Comparison of ENCODE assay signal across 20 mouse cellular contexts in the genomic region with DNA sequence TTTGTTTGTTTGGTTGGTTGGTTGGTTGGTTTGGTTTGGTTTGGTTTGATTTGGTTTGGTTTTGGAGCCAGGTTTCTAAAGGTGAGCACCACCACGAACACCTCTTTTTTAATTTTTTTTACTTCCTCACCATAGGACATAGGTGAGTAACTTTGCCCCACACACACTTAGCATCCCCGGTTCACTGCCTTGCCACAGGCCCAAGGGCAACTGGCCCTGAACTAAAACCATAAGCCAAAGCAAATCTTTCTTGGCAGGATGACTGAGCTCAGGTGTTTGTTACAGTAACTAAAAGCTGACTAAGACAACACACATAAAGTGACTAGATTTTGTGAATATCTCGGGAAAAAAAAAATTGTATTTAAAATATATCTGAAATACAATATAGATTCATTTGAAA. TPM values are rescaled to one million over a fixed set of nuclear protein-coding genes. Genes with fewer than 3 reads are reported as not detected.
DNase-seq lines count a peak whose midpoint lies in the region; ATAC-seq lines count a peak whose summit lies in the region.
"Had no signal": no experiment of that assay in that cellular context is flagged by ENCODE, and none has a peak within 500 bp of the region (broad histone marks: within the 10 kb centered on the region; RNA-seq: fewer than 3 reads in every experiment).

No protein-coding gene starts in this region.

- WGBS in kidney, embryonic 14.5 days, result 67% methylated on average over 3 of the region's 3 CpGs
- 75% methylated on average over 3 of the region's 3 CpGs for WGBS in kidney, embryonic 15.5 days

- H3K9ac ChIP-seq in kidney, embryonic 14.5 days (ENCODE audit: low read depth, low read length), result no peak overlapping the region
- H3K9ac ChIP-seq in kidney, embryonic 15.5 days, result no peak overlapping the region
- H3K9ac ChIP-seq: embryonic facial prominence, embryonic 12.5 days; forebrain, embryonic 13.5 days; forebrain, postnatal 0 days; heart, embryonic 13.5 days; hindbrain, embryonic 15.5 days had no signal

- no peak overlapping the region for H3K4me3 ChIP-seq in kidney, embryonic 14.5 days (ENCODE audit: low read length)
- H3K4me3 ChIP-seq in kidney, embryonic 15.5 days (replicated peaks), result no peak overlapping the region
- H3K4me3 ChIP-seq: embryonic facial prominence, embryonic 12.5 days; forebrain, embryonic 13.5 days; heart, embryonic 13.5 days; hindbrain, embryonic 15.5 days had no signal

- no peaks in the 10 kb centered on the region for H3K36me3 ChIP-seq in kidney, embryonic 14.5 days (ENCODE audit: control insufficient read depth, insufficient read depth, low read length)
- no peaks in the 10 kb centered on the region for H3K36me3 ChIP-seq in kidney, embryonic 15.5 days
- H3K36me3 ChIP-seq: embryonic facial prominence, embryonic 12.5 days; G1E; heart, embryonic 13.5 days; hindbrain, embryonic 15.5 days had no signal

- H3K9me3 ChIP-seq in kidney, embryonic 14.5 days (ENCODE audit: control insufficient read depth, low read length), result no peaks in the 10 kb centered on the region
- H3K9me3 ChIP-seq in kidney, embryonic 15.5 days (replicated peaks), result no peaks in the 10 kb centered on the region
- H3K9me3 ChIP-seq: embryonic facial prominence, embryonic 12.5 days; forebrain, embryonic 13.5 days; G1E; heart, embryonic 13.5 days; hindbrain, embryonic 15.5 days had no signal

- no peaks in the 10 kb centered on the region for H3K4me1 ChIP-seq in kidney, embryonic 14.5 days (ENCODE audit: control insufficient read depth, insufficient read depth, low read length)
- peaks cover 8% of the 10 kb centered on the region for H3K4me1 ChIP-seq in kidney, embryonic 15.5 days
- H3K4me1 ChIP-seq: embryonic facial prominence, embryonic 12.5 days had no signal

- peak; percentile 67 for DNase-seq in kidney, adult 11 months
- peak; percentile 33 to 66 for DNase-seq in kidney, postnatal 25 days
- peak; percentile 46 to 55 for DNase-seq in B cell, adult 2 months
- no peak for DNase-seq in cerebellum, adult 9-10 months
- DNase-seq: adrenal gland, adult 8-10 months; adrenal gland, postnatal 36 days; cerebellum, adult 11 months; cerebellum, adult 8-10 months; cerebellum, postnatal 25 days; forebrain, postnatal 0 days; gastrocnemius, postnatal 14 days; heart, postnatal 36 days had no signal

- H3K27ac ChIP-seq in kidney, embryonic 14.5 days (ENCODE audit: low read depth, low read length), result no peak overlapping the region
- no peak overlapping the region for H3K27ac ChIP-seq in kidney, embryonic 15.5 days
- H3K27ac ChIP-seq: embryonic facial prominence, embryonic 12.5 days; forebrain, embryonic 13.5 days; heart, embryonic 13.5 days; hindbrain, embryonic 15.5 days had no signal

- H3K27me3 ChIP-seq in kidney, embryonic 14.5 days (ENCODE audit: control insufficient read depth, insufficient read depth, low read length), result no peaks in the 10 kb centered on the region
- 0 out of 2 replicates have a peak, but pooled peaks cover 3% of the 10 kb centered on the region for H3K27me3 ChIP-seq in kidney, embryonic 15.5 days
- H3K27me3 ChIP-seq: embryonic facial prominence, embryonic 12.5 days; forebrain, embryonic 13.5 days; heart, embryonic 13.5 days; hindbrain, embryonic 15.5 days had no signal

- no peak for ATAC-seq in kidney, embryonic 14.5 days (ENCODE audit: low FRiP score, low TSS enrichment)
- ATAC-seq in kidney, embryonic 15.5 days (replicated peaks; ENCODE audit: low FRiP score), result no peak
- no peak for ATAC-seq in cerebellum, adult (ENCODE audit: insufficient number of reproducible peaks, low FRiP score, low TSS enrichment)
- ATAC-seq: forebrain, embryonic 13.5 days; forebrain, postnatal 0 days had no signal

- H3K4me2 ChIP-seq in kidney, embryonic 14.5 days (replicated peaks; ENCODE audit: low read depth, low read length), result no peak overlapping the region
- H3K4me2 ChIP-seq in kidney, embryonic 15.5 days, result no peak overlapping the region
- H3K4me2 ChIP-seq: embryonic facial prominence, embryonic 12.5 days; forebrain, embryonic 13.5 days; heart, embryonic 13.5 days; hindbrain, embryonic 15.5 days had no signal

RNA-seq across cellular contexts. Expression of a gene that starts 4.5 kb away (rescaled TPM):
- polyA plus RNA-seq in kidney, embryonic 14.5 days (2014; fragmentation: Nextera tagmentation; extraction: Ambion mirVana), result 92.2 and 129 TPM in 2 replicates
- 112 and 114 TPM in 2 replicates for polyA plus RNA-seq in kidney, embryonic 15.5 days (2015; fragmentation: Nextera tagmentation; extraction: Ambion mirVana)
